Mouse (Mus musculus): ENCODE data around the gene Ppfia1. TPM values are rescaled to one million over a fixed set of nuclear protein-coding genes. Genes with fewer than 3 reads are reported as not detected.

Gene Ppfia1
- total RNA-seq, 4 experiments from 2014 or later: 35.9 to 50.6 (median 43.5) TPM

DNA sequence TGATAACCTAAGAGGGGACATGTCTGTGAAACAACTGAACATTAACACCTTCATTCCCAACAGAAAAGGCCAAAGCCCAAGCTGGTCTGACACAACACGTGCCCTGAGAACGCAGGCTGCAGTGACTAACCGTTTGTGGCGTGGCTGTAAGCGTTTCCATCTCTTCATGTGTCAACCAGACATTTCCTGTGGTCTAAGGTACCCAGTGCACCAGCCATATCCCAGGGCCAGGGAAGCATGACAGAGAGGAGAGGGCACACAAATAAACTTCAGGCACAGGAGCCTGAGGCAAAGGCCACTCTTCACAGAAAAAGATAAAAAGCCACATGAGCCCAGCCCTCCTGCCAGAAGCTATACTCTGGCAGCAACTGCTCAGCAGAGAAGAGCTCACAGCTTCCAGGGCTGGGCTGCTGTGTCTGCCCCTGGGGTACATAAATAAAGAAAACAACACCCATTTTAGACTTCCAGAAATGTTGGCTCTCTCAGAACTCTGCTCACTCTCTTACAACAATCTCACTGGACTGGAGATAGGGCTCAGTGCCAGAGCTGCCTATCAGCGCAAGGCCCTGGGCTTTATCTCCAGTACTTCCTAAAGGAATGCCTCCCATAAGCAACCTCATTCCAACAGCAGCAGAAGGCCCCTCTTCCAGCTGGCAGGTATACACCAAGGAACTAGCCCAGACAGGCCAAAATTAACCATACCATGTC, 64.3 kb downstream of the Ppfia1 start:
- peak; percentile 33 for DNase-seq (ENCODE audit: low spot score)

DNA sequence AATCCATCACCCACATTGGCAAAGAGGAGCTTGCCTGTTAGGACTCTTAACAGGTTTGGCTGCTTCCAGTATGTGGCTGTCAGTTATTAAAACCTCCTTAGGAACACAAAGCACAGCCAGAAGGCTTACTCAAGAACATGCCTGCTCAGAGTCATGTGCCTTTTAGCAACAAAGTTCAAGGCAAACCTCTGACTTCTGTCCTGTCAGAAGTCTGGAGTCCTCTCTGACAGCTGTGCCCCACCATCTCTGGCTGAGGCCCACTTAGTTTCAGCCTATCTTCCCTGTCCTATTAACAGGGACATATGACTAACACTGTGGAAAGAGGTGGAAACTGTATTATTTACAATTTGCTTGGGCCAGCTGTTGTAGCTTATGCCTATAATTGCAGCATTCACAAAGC, 73.2 kb downstream of the Ppfia1 start:
- no peak for DNase-seq (ENCODE audit: low spot score)

DNA sequence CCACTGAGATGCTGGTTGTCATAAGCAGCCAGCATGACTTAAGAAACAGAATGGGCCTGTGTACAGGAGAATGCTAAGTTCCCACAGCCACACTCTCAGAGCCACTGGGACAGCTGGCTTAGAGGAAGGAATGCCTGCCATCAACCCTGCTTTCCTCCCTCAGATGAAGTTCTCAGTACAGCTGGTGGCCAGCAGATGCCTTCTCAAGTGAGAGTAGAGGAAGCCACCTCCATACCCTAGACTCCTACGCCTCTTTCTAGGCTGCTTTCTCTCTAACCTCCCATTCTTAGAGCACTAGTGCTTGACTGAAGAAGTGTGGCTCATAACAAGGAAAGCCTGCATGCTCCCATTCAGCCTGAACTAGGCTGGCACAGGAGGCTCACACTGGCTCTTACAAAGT, 74.0 kb downstream of the Ppfia1 start:
- DNase-seq (ENCODE audit: low spot score): no peak

DNA sequence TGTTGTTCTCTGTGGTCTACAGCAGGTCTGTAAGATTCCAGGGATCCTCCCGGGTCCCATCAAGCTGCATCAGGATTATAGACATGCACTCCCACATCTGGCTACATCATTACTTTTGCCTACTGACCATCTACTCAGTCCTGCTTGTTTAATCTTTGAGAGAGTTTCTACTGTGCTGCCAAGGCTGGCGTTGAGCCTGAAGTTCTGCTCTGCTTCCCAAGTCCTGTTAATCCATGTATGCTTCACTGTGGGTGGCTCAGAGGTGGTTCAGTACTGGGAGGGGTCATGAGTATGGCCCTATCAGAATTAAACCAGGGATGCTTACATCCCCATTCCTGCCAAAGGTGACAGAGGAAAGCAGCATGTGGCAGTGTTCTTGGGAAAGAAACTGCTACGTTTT, 77.8 kb downstream of the Ppfia1 start:
- DNase-seq (ENCODE audit: low spot score): no peak

DNA sequence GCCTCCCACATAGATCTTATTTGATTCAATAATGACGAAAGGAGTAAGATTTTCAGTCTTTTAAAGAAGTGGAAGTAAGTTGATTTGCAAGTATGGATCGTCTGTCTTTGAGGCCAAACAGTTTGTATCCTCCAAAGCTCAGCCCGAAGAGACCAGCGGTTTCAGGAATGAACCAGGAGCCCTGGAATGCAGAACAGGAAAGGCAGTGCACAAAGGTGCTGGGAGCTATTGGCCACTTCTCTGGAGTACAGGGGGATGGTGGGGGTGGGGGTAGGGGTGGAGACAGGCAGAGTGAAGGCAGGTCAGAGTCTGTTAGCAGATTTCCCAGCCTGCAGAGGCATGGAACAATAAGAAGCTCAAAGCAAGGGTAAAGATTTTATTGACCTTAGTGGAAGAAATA, 80.0 kb downstream of the Ppfia1 start:
- no peak for DNase-seq (ENCODE audit: low spot score)

DNA sequence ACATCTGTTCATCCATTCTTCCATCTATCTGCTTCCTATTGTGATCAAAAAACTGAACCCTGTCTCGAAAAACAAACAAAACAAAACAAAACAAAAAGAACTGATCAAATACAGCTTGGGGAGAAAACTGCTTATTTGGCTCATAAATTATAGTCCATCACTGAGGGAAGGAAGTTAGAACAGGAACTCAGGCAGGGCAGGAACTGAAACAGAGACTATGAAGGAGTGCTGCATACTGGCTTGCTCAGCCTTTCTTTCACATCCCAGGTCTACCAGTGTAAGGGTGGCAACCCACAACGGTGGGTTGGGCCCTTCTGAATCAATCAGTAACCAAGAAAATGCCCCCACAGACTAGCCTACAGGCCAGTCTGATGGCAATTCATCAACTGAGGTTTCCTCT, 82.4 kb downstream of the Ppfia1 start:
- DNase-seq (ENCODE audit: low spot score): no peak

DNA sequence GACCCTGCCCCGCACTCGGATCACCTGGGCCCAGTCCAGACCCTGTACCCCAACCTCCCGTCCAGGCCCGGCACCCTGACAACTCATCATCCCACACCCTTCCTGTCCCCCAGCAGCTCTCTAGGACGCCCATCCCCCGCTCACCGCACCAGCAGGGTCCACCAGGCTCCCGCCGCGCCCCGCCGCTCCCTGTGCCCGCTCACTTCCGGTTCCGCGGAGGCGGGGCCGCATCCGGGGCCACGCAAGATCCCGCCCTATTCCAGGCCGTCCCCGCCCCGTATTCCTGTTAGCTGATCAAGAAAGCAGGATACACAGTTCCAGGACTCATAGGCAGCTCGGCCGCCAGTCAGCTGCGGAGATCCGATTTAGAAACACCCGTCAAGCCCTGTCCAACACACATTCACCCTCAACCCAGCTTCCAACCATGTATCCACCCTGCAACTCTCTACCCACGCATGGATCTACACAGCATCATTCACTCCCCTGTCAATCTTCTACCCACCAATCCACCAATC, 82.9 kb downstream of the Ppfia1 start, which contains the start of gene Cttn:
Cttn (minus strand) TSS at position 465 of the 515 bp plus-strand sequence.
- peak; percentile 90 for DNase-seq (ENCODE audit: low spot score)

DNA sequence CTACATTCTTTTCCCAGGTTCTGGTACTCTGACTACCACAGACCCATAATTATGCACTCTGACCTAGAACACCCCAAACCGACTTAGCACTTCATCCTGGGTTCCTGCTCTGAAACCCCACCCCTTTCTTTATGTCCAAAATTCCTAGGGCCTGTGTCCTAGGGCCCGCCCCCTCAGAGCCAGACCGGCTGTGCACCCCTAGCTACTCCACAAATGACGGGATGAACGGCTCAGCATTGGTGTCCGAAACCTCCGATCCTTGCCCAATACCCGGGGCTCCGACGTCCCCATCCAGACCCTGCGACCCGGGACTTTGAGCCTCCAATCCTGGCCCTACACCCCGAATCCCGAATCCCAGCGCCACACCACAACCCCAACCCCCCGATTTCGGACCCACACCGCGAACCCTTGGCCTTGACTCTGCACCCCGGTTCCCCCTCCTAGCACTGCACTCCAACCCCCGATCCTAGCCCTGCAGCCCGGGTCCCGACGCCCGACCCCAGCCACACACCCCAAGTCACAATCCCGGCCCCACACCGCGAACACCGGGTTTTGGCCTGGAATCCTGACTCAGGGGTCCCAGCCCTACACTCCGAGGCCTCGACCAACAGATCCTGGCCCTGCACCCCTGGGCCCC, 83.5 kb downstream of the Ppfia1 start:
- DNase-seq (ENCODE audit: low spot score): no peak

DNA sequence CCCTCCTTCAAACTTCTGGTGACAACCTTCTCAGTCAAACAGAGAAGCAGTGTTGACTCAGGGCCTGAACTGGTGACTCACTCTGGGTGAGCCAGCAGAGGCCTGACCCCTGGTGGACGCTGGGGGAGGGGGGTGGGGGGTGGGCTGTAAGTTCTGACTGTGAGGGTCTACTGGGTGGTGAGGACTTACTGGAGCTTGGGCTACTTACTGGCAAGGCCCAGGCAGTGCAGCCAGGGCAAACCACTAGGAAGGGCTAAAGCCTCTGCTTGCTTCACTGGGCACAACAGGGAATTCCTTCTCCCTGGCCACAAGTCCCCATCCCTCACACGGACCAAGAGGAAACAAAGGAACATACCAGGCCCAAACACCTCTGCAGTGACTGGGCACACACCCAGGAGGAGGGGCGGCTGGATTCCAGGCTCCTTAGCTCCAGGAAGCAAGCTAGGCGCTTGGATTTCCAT, 84.3 kb downstream of the Ppfia1 start:
- no peak for DNase-seq (ENCODE audit: low spot score)

DNA sequence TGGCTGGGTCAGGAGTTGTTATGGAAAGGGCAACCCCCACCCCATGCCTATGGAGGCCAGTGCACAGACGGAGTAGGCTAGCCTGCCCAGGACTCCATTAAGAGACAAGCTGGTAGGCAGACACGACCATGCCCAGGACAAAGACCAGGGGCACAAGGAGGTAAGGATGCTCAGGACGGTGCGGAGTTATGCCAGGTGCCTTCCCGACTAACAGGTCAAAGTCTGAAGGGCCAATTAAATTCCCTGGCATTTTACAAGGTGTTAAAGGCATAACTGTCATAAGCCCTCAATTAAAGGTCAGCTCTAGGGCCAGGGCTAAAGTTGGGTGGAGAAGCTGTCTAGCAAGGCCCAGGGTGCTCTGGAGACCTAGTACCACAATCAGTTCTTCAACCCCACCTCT, 84.8 kb downstream of the Ppfia1 start:
- DNase-seq (ENCODE audit: low spot score): no peak

DNA sequence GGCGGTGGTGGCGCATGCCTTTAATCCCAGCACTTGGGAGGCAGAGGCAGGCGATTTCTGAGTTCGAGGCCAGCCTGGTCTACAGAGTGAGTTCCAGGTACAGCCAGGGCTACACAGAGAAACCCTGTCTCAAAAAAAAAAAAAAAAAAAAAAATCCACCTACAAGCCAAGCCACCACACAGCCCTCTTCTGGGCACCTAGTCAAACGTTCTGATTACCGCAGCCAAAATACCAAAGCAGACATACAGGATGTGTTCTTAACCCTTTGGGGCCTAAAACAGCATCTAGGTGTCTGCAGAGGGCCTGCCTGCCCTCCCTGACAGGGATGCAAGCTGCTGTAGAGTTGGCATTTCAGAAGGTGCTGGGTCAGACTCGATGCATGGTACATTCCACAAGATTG, 91.0 kb downstream of the Ppfia1 start:
- DNase-seq (ENCODE audit: low spot score): no peak

DNA sequence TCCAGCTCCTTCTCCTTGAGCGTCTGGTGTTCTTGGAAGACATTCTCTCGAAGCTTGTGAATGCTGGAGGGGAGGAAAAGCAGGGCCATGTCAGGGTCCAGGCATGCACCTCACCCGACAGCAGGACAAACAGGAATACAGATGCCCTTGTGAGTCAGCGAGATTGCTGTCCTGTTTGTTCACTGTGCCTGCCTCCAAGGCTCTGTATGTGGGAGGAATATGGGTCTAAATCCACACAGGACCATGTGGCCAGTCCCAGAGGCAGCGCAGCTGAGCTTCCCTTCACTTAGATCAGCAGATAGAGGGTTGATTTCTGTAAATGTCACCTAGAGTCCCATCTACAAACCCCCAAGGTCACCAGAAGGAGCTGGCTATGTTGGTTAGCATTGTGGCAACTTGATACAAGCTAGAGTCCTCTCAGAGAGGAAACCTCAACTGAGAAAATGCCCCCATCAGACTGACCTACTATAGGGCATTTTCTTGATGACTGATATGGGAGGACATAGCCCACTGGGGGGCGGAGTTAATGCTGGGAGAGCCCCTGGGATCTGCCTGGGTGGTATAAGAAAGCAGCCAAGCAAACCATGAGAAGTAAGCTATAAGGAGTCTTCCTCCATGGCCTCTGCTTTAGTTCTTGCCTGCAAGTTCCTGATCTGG, 92.2 kb downstream of the Ppfia1 start:
- no peak for DNase-seq (ENCODE audit: low spot score)

DNA sequence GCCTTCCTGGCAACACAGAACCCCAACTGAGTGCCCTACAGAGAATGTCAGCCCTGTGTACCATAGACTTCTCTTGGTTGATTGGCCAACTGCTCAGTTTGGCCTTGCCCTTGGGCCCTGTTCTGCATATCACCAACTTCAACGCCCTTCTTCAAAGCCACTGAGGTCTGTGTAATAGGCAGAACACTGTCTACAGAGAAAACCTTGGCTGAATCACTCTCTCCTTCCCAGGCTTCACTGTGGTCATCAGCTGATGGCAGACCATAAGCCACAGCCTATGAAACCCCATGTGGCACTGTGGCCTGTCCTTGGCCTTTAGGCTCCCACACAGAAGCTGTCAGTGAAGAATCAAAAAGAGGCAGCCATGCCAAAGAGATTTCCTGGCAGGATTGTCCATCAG, 94.6 kb downstream of the Ppfia1 start:
- no peak for DNase-seq (ENCODE audit: low spot score)

DNA sequence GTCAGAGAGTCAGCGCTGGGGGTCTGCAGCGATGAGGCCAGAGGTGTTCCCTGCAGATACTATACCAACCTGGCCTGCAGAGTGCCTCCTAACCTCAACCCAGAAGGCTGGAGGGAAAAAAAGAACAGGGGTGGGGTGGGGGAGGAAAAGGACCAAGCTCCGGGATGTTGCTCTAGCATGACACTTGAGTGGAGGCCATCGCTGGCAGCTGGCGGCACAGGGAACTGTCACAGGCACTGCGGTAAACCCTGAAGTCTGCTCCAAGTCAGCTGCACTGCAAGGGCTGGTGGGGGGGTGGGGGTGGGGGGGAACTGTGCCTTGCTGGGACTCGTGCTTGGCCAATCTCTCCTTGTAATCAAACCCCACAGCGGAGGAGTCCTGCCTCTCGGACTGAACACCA, 102.9 kb downstream of the Ppfia1 start:
- no peak for DNase-seq (ENCODE audit: low spot score)

DNA sequence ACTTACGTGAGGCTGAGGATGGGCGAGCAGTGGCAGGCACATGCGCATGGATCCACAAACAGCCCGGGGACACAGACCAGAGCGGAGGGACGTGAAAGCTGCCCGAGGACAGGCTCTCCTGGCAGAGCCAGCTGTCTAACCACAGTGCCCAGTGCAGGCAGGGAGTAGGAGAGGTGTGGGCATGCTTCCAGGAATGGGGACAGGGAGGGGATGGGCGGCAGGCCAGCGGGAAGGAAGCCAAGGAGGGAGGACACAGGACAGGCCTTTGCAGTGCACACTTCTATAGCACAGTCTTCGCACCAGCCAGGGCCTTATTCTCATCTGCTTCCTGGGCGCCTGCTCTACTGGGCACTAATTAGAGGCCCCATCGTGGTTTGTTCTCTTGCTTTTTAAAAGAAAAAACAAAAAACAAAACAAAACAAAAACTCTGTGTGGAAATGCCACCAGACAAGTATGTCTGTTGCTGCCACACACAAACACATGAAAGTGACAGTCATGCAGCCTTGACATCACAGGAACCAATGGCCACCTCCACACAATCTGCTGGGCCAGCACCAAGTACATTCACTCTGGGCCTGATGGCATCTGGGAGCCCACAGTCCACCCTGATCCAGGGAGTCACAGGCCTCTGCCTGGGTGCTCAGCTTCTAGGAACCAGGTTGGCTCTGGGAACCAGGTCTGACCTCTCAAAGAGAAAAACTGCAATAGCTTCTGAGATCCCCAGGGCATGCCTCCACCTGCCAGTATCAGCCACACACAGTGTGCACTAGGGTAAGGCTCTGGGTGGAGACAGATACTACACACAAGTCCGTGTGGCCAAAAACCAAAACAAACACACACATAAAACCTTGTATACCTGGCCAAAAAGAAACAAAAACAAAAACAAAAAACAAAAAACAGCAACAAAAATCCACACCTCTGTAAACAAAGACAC, 103.6 kb downstream of the Ppfia1 start:
- peak; percentile 85 for DNase-seq (ENCODE audit: low spot score)

DNA sequence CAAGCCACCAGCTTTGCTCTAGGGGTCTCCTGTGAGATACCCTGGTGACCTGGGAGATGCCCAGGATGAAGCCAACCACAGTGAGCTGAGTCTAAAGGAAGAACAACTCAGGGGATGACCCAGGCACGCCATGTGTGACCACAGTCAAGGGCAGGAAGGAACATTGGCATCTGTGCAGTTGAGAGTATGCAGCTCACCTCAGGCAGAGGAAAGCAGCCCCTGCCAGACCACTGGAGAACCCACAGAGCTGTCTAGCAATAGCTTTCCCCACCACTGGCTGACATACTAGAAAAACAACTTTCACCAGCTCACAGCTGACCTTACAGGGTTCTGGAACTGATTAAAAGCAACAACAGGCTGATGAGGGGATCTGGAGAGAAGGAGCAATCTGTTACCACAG, 105.3 kb downstream of the Ppfia1 start:
- DNase-seq (ENCODE audit: low spot score): no peak

DNA sequence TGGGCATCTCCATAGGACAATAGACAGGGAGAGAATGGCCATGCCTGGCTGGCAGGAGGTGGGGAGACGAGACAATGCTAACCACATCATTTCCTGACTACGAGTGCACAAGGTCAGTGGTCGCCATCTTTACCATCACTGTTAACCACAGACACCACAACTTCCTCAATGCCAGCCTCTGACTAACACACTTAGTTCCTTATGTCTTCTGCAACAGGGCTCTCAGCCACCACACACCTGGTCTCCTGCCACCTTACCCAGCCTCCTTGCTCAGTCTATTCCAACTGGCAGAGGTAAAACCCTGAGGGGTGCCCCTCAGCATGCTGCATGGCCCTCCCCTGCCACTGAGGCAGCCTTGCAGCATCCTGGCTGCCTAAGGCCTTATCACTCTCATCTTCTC, 106.4 kb downstream of the Ppfia1 start:
- DNase-seq (ENCODE audit: low spot score): no peak

DNA sequence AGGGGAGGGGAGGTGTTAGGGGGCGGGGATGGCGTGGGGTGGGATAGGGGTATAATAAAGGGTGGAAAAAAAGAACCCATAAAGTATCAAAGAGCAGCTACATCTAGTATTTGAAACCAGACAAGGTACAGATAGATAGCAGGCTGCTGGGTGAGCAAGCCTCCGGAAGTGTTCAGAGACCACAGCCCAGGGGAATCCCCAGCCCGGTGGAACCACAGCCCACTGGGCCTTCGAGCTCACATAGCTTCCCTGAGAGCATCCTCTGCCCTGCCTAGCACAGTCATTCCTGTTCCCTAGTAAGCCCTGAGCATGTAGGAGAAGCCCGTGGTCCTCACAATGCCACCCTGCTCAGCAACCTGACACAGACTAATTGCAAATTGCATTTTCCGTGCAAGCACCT, 108.7 kb downstream of the Ppfia1 start:
- no peak for DNase-seq (ENCODE audit: low spot score)

DNA sequence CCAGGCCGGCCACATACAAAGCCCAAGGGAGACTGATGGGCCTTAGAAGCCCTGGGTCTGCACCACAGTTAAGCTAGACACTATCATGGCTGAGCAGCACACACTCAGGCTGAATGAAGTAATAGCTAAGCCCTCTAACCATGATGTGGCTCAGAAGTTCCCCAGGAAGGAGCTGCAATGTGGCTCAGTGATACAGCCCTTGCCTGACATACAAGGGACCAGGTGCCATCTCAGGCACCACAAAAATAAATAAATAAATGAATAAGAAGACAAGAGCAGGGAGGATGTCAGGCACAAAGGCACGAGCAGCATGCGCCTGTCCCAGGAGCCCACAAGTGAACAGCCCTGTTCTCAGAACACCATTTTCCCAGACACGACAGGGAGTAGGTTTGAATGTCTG, 111.6 kb downstream of the Ppfia1 start:
- no peak for DNase-seq (ENCODE audit: low spot score)

DNA sequence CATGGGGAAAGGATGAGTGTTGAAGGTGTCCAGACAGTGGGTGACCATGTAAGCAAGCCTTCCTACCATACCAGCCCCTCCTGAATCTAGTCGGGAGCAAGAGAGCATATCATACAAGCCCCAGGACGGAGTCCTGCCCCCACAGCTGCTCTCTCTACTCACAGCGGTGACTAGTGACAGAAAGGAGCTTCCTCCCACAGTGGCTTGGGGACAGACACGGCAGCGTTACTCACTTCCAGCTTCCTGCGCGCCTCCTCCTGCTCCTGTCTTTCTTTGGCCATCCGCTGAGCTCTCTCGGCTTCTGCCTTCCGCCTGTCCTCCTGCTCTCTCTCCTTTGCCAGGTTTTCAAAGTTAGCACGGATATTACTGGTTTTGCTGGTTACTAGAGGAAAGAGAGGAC, 112.1 kb downstream of the Ppfia1 start:
- no peak for DNase-seq (ENCODE audit: low spot score)

DNA sequence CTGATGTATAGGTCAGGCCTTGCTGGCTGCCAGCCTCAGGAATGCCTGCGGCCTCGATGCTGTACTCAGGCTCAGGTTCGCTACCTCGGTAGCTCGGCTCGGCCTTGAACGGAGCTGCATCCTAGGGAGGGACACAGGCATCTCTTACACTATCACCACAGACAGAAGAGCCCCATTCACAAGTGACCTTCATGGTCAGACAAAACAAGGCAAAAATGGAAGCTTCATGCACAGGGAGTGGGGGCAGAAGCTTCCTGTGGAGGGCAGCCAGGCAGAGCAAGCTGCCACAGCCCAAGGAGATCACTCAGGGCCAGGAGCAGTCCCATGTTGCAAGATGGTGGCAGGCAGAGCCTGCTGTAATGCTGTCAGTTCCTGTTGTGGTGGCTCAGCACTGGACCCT, 114.7 kb downstream of the Ppfia1 start:
- no peak for DNase-seq (ENCODE audit: low spot score)

DNA sequence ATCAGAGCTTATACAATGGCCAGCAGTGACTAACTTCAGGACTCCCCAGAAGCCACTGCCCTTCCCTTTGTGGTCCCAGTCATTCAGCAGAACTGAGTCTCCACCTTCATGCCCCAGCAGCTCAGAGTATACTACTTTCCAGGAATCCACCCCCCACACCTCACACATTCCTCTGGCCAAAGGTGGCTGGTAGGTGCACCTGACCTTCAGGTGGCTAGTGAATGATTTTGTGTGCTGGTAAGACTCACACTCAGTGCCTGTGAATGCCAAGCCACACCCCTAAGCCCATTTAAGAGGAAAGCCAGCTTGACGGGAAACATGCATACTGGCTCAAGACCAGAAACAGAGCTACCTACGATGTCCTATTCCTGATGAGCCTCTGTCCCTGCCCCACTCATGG, 120.6 kb downstream of the Ppfia1 start:
- no peak for DNase-seq (ENCODE audit: low spot score)
